Mouse (Mus musculus): ENCODE measurements around the gene Zwilch.
"Not testable (repeated sequence)": the region's sequence is repeated elsewhere in the genome, so short reads cannot be mapped to it uniquely, and the experiment has no call there.

Gene Zwilch

DNA sequence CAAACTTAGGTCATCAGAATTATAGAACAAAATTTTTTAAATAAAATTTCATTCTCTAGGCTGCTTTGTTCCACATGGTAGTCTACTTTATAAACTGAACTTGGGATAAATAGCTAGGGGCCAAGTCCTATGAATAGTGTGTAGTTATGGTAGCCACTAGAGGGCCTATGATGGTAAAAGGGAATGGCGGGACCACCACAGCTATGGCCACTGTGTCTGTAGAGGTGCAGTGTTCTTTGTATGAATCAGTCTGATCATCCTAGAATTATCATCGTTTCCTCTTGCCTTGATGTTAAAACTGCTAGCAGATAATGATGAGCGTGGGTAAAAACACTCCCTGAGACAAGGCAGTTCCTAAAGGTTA lies 5.7 kb upstream of the Zwilch start:
- no peak for DNase-seq

DNA sequence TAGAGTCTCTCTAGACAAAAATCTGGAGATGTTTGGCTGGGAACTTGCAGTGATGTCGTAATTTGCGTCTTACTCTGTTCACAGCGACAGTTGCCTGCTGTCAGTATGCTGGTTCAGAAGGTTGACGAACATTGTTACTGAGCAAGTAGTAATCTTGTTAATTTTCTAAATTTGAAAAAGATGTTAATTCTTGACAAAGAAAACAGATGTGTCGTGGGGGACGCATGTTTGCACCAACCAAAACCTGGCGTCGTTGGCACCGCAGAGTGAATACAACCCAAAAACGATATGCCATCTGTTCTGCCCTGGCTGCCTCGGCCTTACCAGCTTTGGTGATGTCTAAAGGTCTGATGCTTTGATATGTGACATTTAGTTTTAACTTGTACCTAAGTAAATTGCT lies 2.5 kb upstream of the Zwilch start:
- no peak for DNase-seq

DNA sequence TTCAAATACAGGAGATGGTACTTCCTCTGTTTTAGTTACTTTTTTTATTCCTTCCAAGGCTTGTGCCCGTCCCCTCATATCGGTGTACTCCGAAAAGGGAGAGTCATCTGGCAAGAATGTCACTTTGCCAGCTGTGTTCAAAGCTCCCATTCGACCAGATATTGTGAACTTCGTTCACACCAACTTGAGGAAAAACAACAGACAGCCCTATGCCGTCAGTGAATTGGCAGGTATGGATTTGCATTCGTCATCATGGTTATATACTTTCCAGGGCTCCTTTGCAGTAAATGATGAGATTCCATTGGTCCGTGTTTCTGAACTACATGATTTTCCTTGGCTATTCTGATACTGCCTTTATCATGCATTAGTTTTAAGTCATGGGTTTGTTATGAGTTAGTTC lies 1.9 kb upstream of the Zwilch start:
- no peak for DNase-seq

DNA sequence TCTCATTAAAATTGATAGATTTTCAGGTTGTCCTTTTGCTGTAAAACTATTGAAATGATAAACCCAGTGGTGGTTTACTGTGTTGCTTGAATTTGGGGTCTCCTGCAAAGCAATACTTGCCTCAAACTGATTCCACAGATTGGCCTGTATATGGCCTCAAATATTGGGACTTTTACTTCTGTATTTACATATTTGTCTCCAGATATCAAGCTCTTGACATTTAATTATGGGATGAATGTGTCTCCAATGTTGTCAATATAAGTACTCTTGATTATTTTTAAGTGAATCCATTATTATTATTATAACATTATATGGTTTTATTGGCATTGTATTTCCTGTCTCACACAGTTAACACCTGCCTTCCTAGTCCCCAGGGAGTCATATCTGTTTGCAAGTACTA lies 1.4 kb upstream of the Zwilch start:
- DNase-seq, result no peak

DNA sequence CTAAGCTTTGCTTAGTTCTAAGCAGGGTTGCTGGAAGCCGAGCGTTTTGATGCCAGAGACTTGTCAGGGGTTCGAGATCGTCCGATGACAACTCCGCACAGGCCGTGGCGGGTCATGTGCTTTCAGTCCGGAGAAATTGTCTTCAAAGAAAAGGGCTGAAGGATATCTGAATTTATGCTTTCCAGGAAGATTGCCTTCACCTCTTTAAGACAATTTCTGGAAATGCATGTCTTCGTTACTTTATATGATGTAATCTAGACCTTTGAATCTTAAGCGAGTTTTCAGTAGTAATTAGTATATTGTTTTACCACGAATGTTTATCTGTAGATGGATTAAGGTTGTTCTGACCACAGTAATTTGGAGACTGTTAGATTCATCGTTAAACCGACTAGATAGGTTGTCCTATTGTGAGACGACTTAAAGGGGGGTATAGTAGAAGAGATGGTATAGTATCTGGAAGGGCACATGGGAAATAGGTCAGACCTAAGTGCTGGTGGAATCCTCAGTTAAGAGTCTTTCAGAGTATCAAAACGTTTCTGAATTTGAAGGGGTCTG lies 839 bp upstream of the Zwilch start:
- no peak for DNase-seq

DNA sequence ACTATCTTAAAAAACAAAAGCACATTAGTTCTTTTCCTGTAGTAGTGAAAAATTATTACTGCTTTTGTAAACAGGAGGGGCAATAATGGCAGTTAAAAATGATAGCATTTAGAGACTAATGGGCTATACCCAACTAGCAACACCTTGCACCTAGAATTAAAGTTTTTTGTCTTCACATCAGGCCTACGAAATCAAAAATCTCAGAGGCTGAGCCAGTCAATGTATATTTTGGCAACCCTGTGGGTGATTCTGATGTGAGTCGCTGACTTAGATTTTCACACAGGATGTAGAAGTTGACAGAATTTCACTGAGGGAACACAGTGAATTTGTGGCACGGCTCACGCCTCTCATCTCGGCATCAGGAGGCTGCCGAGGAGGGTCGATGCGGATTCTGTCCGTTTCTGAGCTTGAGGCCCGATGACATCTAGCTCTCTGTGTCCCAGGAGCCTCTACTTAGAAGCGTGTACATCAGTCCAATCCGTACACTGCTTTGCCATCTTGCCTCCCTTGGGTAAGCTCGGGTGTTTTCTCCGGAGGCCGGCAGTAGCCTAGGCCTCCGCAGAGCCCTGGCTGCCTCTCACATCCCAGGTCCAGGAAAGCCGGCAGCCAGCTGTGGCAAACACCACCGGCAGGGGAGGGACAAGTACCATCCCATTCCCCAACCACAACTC lies 624 bp downstream of the Zwilch start:
- no peak for DNase-seq

DNA sequence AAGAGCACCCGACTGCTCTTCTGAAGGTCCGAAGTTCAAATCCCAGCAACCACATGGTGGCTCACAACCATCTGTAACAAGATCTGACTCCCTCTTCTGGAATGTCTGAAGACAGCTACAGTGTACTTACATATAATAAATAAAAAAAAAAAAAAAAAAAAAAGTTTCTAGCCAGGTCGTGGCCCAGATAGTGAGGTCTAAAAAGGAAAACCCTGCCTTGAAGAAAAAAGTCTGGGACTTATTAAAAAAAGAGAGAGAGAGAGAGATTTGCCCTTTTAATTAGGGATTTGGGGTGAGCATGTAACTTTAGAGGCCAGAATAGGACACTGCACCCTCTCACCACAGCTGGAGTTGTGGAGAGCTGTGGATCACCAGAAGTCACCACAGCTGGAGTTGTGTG lies 2.9 kb downstream of the Zwilch start:
- DNase-seq, result not testable (repeated sequence)

DNA sequence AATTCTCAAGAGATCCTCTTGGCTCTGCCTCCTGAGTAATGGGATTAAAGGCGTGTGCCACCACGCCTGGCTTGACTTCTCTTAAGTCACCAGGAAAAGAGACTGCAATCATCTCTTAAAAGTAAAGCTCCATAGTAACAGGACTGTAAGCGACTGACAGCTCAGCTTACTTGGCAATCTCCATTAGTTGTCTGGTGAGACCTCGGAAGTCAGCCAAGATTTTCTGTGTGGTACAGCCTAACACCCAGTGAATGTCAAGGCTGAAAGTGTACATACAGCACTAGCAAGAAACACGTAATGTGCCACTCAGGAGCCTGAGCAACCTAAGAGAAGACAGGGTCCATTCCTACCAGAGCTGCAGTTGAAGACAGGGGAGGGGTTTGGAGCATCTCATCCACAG lies 12.4 kb downstream of the Zwilch start:
- no peak for DNase-seq

DNA sequence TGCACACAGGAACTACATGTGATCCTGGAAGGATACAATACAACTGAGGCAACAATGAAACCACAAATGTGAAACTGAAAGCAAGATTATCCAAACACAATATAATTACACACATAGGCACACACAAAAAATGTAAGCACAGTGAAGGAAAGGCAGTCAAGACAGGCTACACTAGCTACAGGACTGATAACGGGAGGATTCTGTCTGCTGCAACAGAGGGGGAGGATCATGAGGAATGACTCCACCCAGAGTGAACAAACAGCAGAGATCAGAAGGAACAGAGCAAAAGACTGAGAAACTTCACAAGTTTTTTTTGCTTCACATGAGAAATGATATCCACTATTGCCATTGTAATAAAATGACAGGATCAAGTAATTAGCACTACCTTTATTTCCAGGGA lies 16.3 kb downstream of the Zwilch start:
- DNase-seq, result no peak

DNA sequence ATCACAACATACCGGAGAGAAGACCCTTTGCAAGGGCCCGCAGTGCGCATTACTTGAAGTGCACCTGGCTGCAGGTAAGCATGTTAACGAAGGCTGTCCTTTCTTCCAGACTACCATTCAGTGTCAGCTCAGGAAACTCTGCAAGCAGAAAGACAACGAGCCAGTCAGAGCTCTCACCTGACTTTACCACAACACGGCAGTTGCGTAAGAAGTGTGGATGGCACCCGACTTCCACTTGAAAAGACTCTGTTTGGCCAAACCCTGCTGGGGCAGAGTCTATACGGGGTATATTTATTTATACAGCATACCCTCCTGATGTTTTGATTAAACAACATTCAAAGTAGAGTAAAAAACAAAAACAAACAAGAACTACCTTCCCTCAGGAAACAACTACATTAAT lies 33.0 kb downstream of the Zwilch start:
- no peak for DNase-seq

DNA sequence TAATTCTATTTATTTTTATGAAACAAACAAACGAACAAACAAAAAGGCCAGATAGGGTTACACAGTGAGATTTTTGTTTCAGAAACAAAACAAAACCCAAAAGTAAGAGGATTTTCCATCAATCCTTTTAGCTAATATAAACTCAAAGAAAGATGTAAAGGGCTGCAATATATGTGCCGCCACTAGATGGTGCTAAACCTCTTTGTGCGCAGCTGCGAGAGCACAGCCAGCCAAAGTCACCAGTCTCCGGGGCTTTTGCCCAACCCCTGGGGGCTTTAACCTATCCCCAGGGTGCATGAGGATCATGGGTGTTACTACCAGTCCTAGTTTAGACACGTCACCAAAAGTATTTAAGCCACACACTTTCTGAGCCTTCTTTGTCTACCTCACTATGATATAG lies 34.0 kb downstream of the Zwilch start:
- DNase-seq, result peak; percentile 46 to 80

DNA sequence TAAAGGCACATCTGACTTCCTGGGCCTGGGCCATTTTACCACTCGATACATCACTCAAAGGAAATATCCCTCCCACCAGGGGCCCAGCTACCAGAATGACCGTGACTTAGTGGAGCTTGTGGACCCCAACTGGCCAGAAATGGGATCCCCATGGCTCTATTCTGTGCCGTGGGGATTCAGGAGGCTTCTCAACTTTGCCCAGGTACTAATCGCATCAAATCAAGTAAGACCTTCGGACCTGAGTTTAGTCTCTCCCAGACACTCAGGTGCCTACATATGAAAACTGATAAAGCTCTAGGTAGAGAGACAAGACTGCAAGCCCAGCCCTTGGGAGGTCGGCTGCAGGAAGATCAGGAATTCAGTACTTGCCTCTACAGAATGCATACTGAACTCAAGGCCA lies 41.3 kb downstream of the Zwilch start:
- DNase-seq, result no peak

DNA sequence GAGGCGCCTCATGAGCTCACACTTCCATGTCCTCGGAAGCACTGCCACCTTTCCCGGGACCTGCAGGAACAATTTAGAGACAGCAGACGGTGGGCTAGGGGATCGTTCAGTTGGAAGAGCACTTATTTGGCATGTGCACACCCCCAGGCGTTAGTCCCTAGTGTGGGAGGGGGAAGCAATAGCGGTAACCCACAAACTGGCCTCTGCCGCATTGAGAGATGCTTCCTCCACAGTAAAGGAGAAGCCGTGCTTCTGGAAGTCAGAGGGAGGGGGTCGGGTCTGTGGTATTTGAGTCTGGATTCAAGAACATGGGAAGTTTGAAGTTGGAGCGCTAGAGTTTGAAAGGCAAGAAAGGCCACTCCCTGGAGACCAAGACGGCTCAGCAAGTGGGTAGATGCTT lies 46.8 kb downstream of the Zwilch start:
- DNase-seq, result no peak

DNA sequence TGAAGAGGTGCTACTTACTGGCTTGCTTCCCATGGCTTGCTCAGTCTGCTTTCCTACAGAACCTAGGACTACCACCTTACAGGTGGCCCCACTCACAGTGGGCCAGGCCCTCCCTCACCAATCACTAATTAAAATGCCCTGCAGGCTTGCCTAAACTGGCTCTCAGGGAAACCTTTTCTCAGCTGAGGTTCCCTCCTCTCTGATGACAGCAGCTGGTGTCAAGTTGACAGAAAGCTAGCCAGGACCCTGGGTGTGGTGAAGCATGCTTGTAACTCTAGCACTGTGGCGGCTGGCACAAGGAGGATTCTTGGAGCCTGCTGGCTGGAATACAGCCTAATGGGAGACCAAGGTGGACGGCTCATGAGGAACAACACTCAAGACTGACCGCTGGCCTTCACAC lies 47.6 kb downstream of the Zwilch start:
- DNase-seq, result no peak

DNA sequence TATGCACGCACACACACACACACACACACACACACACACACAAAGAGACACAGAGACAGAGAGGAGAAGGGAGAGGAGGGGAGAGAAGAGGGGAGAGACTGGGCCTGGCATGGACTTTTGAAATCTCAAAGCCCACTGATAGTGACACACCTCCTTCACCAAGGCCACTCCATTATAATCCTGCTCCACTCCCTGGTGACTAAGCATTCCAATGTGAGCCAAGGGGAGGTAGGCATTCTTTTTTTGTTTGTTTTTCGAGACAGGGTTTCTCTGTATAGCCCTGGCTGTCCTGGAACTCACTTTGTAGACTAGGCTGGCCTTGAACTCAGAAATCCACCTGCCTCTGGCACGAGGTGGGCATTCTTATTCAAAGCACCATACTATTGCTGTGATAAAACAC lies 48.1 kb downstream of the Zwilch start:
- DNase-seq, result not testable (repeated sequence)

DNA sequence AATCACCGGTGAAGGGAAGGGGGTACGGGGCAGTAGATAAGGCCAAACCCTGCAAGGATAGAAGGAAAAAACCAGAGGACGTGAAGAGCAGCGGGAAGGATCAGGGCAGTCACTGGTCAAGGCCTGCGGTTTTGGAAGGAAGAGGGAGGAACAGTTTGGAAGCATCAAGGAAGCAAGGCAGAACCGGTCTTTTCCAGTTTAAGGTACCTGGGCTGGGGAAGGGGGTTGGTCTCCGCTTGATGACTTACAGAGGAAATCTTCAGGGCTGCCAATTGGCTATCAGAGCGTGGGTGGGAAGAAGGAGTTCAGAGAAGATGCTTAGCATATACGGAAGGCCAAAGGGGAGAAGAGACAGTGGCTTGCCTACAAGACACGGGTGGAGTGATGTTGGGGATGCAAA lies 50.3 kb downstream of the Zwilch start:
- no peak for DNase-seq

DNA sequence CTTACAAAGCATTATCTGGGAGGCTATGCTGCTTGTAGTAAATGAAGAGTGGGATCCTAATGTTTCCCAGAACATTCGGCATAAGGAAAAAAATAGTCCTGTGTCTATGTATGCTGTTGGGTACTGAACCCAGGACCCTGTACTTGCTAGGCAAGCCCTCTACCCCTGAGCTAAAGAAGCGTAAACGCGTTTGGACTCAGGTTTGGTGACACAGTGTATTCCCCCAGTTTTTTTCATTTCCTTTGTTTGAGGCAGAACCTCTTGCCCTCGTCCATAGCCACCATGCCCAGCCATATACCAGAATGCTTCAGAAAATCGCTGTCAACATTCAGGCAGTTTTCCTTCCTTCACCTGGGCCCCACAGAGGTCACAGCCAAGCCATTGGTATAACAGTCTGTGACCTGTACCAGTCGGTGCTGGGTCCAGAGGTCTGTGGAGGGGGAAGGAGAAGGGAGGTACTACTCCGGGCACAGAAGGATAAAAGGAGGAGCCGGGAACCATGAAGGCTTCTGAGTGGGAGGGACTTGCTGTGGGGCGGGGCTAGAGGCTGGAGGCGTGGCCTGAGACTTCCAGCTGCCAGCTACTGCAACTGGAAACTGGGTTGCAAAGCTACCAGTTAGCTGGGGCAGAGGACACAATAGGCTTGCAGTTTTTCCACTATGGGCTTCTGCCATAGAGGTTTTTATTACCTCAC lies 52.2 kb downstream of the Zwilch start:
- peak; percentile 72 to 85 for DNase-seq

DNA sequence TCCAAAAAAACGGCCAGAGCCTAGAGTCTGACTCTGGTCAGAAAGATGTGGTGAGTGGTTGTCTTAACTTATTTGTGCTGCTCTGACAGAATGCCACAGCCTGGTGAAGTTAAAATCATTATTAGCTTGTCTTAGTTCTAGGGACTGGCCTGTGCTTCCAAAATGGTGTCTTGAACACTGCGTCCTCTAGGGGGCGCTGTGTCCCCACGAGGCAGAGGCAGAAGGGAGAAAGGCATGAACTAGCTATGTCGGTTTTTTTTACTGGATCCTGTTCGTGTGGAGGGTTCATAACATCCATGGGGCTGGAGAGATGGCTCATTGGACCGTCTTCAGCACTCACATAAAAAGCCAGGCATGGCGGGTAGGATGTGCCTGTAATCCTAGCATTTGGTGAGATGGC lies 53.0 kb downstream of the Zwilch start:
- peak; percentile 64 to 66 for DNase-seq

DNA sequence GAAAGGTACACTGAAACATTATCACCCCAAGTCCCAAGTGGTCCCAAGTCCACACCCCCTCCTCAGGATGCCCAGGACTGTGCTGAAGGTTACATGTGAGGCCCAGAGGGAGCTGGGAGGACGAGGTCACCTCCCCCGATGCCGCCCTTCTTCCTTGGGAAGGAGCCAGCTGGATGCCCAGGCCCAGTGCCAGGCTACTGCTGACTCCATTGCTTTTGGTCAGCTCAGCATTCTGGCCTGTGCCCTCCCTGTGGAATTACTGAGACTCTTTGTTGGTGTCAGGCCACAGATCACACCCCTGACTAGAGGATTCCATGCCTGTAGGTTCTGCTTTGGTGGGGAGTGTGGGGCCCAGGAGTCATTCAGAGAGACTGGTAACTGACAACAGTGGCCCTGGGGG lies 56.0 kb downstream of the Zwilch start, which contains the start of gene Lctl:
Gene Lctl (plus strand): TSS at position 272 of the 400 bp plus-strand sequence.
- DNase-seq, result peak; percentile 76 to 87

DNA sequence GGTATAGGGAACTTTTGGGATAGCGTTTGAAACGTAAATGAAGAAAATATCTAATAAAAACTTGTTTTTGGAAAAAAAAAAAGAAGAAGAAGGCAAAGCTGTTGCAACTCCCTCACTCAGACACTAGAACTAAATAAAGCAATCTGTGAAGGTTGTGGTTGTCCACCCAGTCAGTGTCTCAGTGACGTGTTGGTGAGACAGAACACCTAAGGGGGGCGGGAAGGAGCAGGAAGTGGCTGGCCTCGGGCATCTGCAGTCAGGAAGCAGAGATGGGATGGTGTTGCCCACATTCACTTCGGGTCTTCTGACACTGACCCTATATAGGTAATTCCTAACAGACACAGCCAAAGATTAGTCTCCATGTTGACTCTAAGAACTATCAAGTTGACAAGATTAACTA lies 57.1 kb downstream of the Zwilch start:
- DNase-seq, result no peak

DNA sequence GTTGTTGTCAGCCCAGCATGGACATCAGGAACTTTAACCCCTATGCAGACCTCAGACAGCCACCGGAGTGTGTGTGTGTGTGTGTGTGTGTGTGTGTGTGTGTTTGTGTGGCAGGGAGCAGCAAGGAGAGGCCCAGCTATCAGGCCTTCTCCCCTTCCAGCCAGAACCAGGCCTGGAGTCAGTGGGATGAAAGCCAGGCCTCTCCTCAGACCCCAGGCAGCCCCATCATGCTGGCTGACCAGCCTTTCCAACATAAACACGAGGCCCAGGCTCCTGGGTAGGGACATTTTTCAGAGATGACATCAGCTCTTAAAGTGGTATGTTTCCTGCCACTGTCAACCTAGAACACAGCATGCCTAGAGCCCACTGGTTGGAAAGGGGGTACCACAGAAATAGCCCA lies 58.3 kb downstream of the Zwilch start:
- no peak for DNase-seq

DNA sequence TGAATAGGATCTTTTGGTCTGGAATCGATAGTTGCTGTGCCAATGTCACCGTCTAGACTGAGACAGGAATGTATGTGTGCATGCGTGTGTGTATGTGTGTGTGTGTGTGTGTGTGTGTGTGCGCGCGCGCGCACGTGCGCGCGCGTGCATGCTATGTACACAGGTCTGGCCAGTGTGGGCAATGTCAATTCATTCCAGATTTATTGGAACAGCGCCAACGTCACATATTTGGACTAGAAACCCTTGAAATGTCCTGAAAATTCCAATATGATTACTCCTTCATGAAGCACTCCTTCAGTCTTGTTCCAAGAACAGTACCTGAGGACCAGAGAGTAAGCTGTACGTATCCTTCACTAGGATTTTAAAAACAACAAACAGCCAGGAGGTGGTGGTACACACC lies 62.4 kb downstream of the Zwilch start:
- DNase-seq, result no peak

DNA sequence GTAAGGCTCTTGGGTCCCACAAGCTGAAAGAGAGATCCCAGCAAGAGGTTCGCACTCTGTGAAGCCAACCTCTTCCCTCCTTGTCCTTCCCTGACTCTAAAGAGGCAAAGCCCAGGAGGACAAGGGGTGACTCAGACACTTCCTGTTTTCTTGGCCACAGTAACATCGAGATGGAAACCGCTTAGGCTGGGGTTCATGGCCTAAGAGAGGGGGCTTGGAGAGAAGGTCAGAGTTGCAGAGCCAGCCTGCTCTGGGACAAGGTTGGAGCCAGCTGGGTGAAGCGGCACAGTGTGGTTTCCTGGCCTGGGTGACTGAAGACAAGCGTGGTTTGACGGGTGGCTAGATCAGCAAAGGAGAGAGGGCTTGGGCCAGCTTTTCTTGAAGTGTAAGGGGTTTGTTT lies 67.6 kb downstream of the Zwilch start:
- peak in 1 of 2 experiments; percentile 48 for DNase-seq

DNA sequence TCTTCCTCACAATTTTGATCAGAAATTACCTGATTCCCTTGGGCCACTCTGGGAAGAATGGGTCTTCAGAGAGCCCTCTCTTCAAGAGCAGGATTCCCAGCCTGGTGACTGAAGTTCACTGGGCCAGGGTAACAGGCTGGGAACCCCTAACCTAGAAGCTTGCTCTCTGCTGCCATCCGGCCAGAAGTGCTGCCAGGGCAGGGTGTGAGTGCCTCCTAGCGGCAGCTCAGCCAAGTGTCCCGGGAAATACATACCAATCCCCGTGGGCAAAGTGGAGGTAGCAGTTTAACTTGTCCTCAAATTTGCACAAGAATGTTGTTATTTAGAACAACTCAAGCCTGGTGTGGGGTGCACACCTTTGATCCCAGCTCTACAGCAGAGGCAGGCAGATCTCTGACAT lies 72.5 kb downstream of the Zwilch start:
- peak; percentile 77 to 87 for DNase-seq

DNA sequence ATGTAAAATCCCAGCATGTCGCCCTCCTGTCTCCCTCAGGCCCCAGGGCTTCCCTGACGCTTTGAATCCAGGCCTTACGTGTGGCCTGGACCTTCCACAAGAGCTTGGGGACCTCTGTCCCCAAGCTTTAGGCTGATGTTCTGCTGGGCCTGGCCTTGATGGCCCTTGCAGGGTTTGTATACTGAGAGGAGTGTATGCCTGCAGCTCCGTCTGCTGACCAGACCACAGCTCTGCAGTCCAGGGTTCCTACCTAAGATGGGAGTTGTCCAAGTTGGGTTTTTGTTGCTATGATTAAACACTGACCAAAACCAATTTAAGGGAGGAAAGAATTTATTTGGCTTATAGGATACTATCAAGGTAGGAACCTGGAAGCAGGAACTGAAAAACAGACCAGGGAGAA lies 74.6 kb downstream of the Zwilch start:
- DNase-seq, result no peak

Data from kidney, postnatal 25 days (tissue).